Comparison of ENCODE assay signal across 8 mouse cellular contexts in the genomic region with DNA sequence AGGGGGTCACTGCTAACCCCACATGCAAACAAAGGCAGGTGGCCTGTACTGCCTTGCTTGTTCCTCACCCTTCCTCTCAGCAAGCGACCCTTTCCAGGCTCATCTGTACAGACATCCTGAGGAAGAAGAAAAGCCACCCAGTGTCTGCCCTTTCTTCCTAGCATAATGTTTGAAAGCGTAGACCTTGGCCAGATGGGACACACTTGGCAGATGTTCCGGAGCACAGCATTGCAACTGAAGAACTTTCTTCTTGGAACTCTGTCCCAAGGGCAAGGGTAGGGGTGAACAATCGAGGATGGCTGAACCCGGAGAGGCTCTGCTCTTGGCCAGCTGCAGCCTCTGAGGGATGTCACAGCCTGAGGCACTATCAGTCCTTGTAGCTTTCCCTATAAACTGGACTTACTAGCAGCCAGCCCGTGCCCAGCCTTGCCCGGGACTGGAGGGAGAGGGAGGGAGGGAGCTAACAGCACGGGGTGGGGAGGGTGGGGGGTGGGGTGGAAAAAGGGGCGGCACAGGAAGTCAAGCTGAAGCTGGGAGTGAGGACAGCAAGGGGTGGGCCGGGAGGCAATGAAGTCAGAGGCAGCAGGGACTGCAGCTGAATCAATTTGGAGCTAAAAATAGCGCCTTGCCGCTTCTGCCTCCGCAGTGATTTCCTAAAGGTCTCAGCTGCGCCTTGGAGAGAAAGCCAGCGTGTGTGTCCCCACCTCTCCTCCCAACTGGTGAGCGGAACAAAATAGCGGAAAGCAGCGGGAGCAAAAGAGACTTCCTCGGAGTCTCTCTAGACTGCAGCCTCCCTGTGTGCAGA.
DNase-seq lines count a peak whose midpoint lies in the region; ATAC-seq lines count a peak whose summit lies in the region.

No protein-coding gene starts in this region.

- peak overlapping the region; percentile 69 for H3K4me2 ChIP-seq in intestine, embryonic 15.5 days (replicated peaks)

- peak; percentile 59 for DNase-seq in adrenal gland, adult 8-10 months
- DNase-seq in embryo, embryonic 11.5 days (ENCODE audit: low read depth, low spot score), result peak; percentile 48
- DNase-seq in gastrocnemius, postnatal 36 days, result peak; percentile 36 to 44
- peak; percentile 70 to 73 for DNase-seq in left cerebral cortex, adult 9 months (ENCODE audit: low spot score in 2 of 2)
- DNase-seq in lung, postnatal 4 days, result peak; percentile 62 to 85
- DNase-seq in right cerebral cortex, postnatal 36 days (ENCODE audit: low spot score in 2 of 2), result peak; percentile 50 to 63
- DNase-seq in spleen, adult 18-20 months, result no peak

- intact Hi-C loops in gastrocnemius, postnatal 36 days (cut with DNase I), result no loop called here

- H3K9ac ChIP-seq in intestine, embryonic 15.5 days, result peak overlapping the region; percentile 41; the same call in 1 of the 2 replicates

- ATAC-seq in intestine, embryonic 15.5 days, result peak; percentile 97

- H3K4me3 ChIP-seq in intestine, embryonic 15.5 days (replicated peaks), result peak overlapping the region; percentile 37

- H3K27me3 ChIP-seq in intestine, embryonic 15.5 days (replicated peaks), result no peaks in the 10 kb centered on the region

- H3K9me3 ChIP-seq in intestine, embryonic 15.5 days, result no peaks in the 10 kb centered on the region

- H3K36me3 ChIP-seq in intestine, embryonic 15.5 days, result no peaks in the 10 kb centered on the region

- H3K27ac ChIP-seq in intestine, embryonic 15.5 days, result peak overlapping the region; percentile 79

- 11% methylated on average over 19 of the region's 19 CpGs for WGBS in intestine, embryonic 15.5 days

- peaks cover 9% of the 10 kb centered on the region; the same call in 1 of the 2 replicates for H3K4me1 ChIP-seq in intestine, embryonic 15.5 days (replicated peaks)

Comparison
In these comparisons a context has a peak if more than half of its experiments do, and no peak if none do; other contexts are left out.
1. DNase-seq: peak in adrenal gland, adult 8-10 months (single experiment), embryo, embryonic 11.5 days (single experiment), gastrocnemius, postnatal 36 days (2 of 2), left cerebral cortex, adult 9 months (2 of 2), lung, postnatal 4 days (2 of 2) and right cerebral cortex, postnatal 36 days (2 of 2); none in spleen, adult 18-20 months (0 of 2).